Mouse (Mus musculus) small intestine, adult 2 months (tissue): ENCODE results near the gene Szrd1.

Source experiments
- CTCF ChIP-seq: fragments of 200-500 bp; IDR thresholded peaks from 2 replicates; pipeline ENCODE4 v1.5.1; 2012; ENCODE audit warnings: low read depth, mild to moderate bottlenecking, control low read depth, inconsistent platforms, low read length, moderate library complexity, mixed read lengths; ENCODE audit not compliant: insufficient replicate concordance, insufficient read length; ENCODE audit errors: extremely low read depth
- POLR2A ChIP-seq: fragments of 200-500 bp; IDR thresholded peaks from 2 replicates; pipeline ENCODE4 v1.6.1; 2012; ENCODE audit warnings: low read depth, mild to moderate bottlenecking, control low read depth, inconsistent platforms, low read length, moderate library complexity

- TF ChIP-seq CTCF (no peak), POLR2A (no peak)
Observed at GRCm38 (mm10) chr4:141098935-141099334, 40.6 kb downstream of the Szrd1 start.
